In the genomic region with DNA sequence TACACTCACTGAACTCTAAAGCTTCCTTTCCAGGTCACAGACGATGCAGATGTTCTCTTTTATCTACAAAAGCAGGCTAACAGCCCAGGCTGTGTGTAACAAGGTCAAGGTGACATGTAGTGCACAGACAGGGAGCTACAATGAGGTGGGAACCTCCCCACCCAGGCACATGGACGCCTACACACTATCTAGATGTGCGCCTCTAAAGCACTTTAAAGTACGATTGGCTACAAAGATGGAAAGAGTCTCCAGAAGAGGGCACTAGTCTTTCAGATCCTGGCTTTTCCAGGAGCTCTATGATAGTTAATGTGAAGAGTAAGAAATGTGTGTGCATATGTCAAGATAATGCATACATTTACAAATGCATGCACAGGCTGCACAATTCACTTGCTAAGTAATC, we compare ENCODE assay signal across 10 mouse cellular contexts.
DNase-seq lines count a peak whose midpoint lies in the region; TF ChIP-seq lines count a peak whose summit lies in the region.
"Had no signal": no experiment of that assay in that cellular context is flagged by ENCODE, and none has a peak within 500 bp of the region (broad histone marks: within the 10 kb centered on the region; RNA-seq: fewer than 3 reads in every experiment).

No protein-coding gene starts in this region.

- peak; percentile 10 for DNase-seq in cerebellum, adult 9-10 months
- no peak for DNase-seq in cerebellum, postnatal 36 days
- DNase-seq in left cerebral cortex, adult 11 months (ENCODE audit: low spot score): peak; percentile 31
- DNase-seq in left cerebral cortex, adult 18-20 months (ENCODE audit: low spot score in 2 of 2): no peak
- peak; percentile 56 for DNase-seq in ZHBTc4 (ENCODE audit: low read depth, low spot score)
- no peak for DNase-seq in cerebellum, adult 8-10 months
- no peak for DNase-seq in layer of hippocampus, postnatal 25 days (ENCODE audit: extremely low spot score in 1 of 2, low spot score in 1 of 2)

- TF ChIP-seq CTCF in small intestine, adult 2 months (IDR thresholded peaks at IDR 0.05; ENCODE audit: extremely low read depth, insufficient read length, insufficient replicate concordance, low read depth, low read length): peak; percentile 19; the same call in 1 of the 2 replicates

- H3K4me3 ChIP-seq in small intestine, adult 2 months (ENCODE audit: low read depth, low read length): no peak overlapping the region
- H3K4me3 ChIP-seq: embryonic facial prominence, embryonic 15.5 days had no signal

- peaks cover 46% of the 10 kb centered on the region for H3K36me3 ChIP-seq in small intestine, adult 2 months (ENCODE audit: control insufficient read depth, insufficient read depth, low read length)

- 47% methylated on average over 4 of the region's 4 CpGs for WGBS in small intestine, adult 2 months

- no peak overlapping the region for H3K27ac ChIP-seq in small intestine, adult 2 months (ENCODE audit: insufficient read depth, low read depth, low read length)
- H3K27ac ChIP-seq: embryonic facial prominence, embryonic 15.5 days; macrophage had no signal

- no peaks in the 10 kb centered on the region for H3K27me3 ChIP-seq in small intestine, adult 2 months (ENCODE audit: control insufficient read depth, insufficient read depth, low read length)
- H3K27me3 ChIP-seq: embryonic facial prominence, embryonic 15.5 days had no signal

- peaks cover 2% of the 10 kb centered on the region; the same call in 1 of the 2 replicates for H3K4me1 ChIP-seq in small intestine, adult 2 months (ENCODE audit: control insufficient read depth, insufficient read depth, insufficient read length, low read length)
- H3K4me1 ChIP-seq: embryonic facial prominence, embryonic 15.5 days had no signal

- TF ChIP-seq POLR2A in small intestine, adult 2 months (IDR thresholded peaks at IDR 0.05; ENCODE audit: low read depth, low read length): no peak

Comparison
In these comparisons a context has a peak if more than half of its experiments do, and no peak if none do; other contexts are left out.
1. DNase-seq: peak in cerebellum, adult 9-10 months (single experiment), left cerebral cortex, adult 11 months (single experiment) and ZHBTc4 (single experiment); none in cerebellum, postnatal 36 days (0 of 2), left cerebral cortex, adult 18-20 months (0 of 2), cerebellum, adult 8-10 months (single experiment) and layer of hippocampus, postnatal 25 days (0 of 2).